Mouse (Mus musculus) stomach, embryonic 15.5 days (tissue): ENCODE data around the gene Krt77. TPM values are rescaled to one million over a fixed set of nuclear protein-coding genes. Genes with fewer than 3 reads are reported as not detected.

ENCODE experiments used
- ATAC-seq: fragments of 200-750 bp; cut with Nextera tagmentation; 2 replicates; pipeline ENCODE4 v1.8.0; 2017; ENCODE audit warnings: low read depth, moderate number of reproducible peaks, moderate TSS enrichment; ENCODE audit not compliant: insufficient read depth, low FRiP score
- H3K27ac ChIP-seq: fragments of 300-500 bp; sonication (generic); 2 replicates; pipeline ENCODE4 v1.5.1; 2015; ENCODE audit warnings: mild to moderate bottlenecking, inconsistent platforms
- H3K27me3 ChIP-seq: fragments of 300-500 bp; sonication (generic); replicated peaks from 2 replicates; pipeline ENCODE4 v1.6.1; 2015; ENCODE audit warnings: inconsistent platforms
- H3K36me3 ChIP-seq: fragments of 300-500 bp; sonication (generic); 2 replicates; pipeline ENCODE4 v1.6.1; 2015; ENCODE audit warnings: inconsistent platforms
- H3K4me1 ChIP-seq: fragments of 300-500 bp; sonication (generic); 2 replicates; pipeline ENCODE4 v1.6.1; 2015; ENCODE audit warnings: inconsistent platforms
- H3K4me2 ChIP-seq: fragments of 300-500 bp; sonication (generic); 2 replicates; pipeline ENCODE4 v1.6.1; 2015; ENCODE audit warnings: mild to moderate bottlenecking, inconsistent platforms
- H3K4me3 ChIP-seq: fragments of 300-500 bp; sonication (generic); replicated peaks from 2 replicates; pipeline ENCODE4 v1.5.1; 2015; ENCODE audit warnings: inconsistent platforms
- H3K9ac ChIP-seq: fragments of 300-500 bp; sonication (generic); 2 replicates; pipeline ENCODE4 v1.6.1; 2015; ENCODE audit warnings: inconsistent platforms
- H3K9me3 ChIP-seq: fragments of 300-500 bp; sonication (generic); 2 replicates; pipeline ENCODE4 v1.6.1; 2016; ENCODE audit warnings: inconsistent platforms
- WGBS: fragments of 180-500 bp; shearing (Covaris S2); methylation state at CpG from one replicate; pipeline ENCODE4 v1.1.7; 2015; 5-methylcytosine and 5-hydroxymethylcytosine counted together
- microRNA-seq: library from miRNA; unstranded; fragments of <30 nt; microRNA quantifications from one replicate; pipeline ENCODE4, GENCODE M21; 2016
- polyA plus RNA-seq: library from polyadenylated mRNA; unstranded; fragments of >200 nt; fragmentation: Nextera tagmentation; extraction: Ambion mirVana; gene quantifications from 2 replicates; pipeline ENCODE4 v1.2.1, GENCODE M21; 2015

The Krt77 gene
- polyA plus RNA-seq, 1 experiment from 2014 or later, result 0.06 TPM

DNA sequence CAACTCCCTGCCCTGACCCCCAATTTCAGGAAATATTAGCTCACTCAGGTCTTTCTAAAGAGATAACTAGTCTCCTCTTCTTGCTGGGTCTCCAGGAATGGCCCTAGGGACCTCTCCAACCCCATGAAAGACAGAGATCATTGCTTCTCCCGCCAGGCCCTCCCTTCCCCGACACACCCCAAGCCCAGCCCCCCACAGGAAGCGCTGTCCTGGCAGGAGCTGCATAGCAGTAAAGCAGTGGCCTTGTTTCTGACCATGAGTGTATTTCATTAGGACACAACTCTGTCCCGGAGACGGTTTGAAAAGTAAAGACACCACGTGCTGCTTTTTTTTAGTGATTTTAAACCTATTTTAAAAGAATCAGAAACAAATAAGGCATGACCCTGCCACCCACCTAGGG is 36.4 kb downstream of the Krt77 start:
- Histone ChIP-seq H3K9ac (no peak overlapping the region), H3K4me3 (no peak overlapping the region), H3K36me3 (no peaks in the 10 kb centered on the region), H3K9me3 (no peaks in the 10 kb centered on the region), H3K4me2 (no peak overlapping the region), H3K27me3 (no peaks in the 10 kb centered on the region), H3K27ac (no peak overlapping the region), H3K4me1 (no peaks in the 10 kb centered on the region)
- ATAC-seq, result no peak
- 29% methylated on average over 6 of the region's 6 CpGs for WGBS

DNA sequence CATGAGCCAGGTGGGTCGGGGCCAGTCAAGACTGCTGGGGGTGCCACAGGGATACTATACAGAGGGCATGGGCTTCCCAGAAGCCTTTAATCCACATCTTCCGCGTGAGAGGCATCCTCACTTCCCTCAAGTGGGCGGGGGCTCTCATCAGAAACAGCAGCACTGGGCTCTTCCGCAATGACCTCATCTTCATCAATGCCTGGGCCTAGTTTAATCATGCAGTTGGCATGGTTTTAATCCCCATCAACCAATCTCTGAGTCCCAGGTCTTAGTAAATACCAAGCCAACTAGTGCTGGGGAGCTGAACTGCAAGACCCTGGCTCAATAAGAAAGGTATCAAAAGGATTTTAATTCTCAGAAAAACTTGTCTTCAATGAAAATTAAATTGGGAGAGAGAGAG is 40.1 kb downstream of the Krt77 start:
- H3K36me3 ChIP-seq, result no peaks in the 10 kb centered on the region

DNA sequence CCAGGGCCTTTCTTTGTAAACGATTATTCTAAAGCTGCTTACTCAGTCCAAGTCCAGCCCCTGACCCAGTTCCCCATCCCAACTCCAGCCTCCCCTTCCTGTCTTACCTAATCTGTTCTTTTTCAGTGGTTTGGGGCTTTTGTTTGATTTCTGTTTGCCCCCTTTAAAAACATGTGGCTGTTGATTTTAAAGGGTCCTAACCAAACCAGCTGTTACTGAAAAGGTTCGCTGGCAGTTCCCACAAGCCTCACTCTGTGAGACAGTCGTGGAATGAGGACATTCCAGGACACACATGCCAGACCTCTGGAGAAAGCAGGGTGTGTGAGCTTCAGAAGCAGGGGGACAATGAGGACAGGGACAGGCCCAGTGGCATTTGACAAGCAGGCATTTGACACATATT is 47.7 kb downstream of the Krt77 start:
- Histone ChIP-seq H3K27me3 (no peaks in the 10 kb centered on the region), H3K4me3 (no peak overlapping the region), H3K36me3 (no peaks in the 10 kb centered on the region), H3K9ac (no peak overlapping the region), H3K9me3 (no peaks in the 10 kb centered on the region), H3K27ac (no peak overlapping the region), H3K4me2 (no peak overlapping the region), H3K4me1 (no peaks in the 10 kb centered on the region)
- no peak for ATAC-seq
- WGBS, result 20% methylated on average over 3 of the region's 3 CpGs

More for the DNA sequence above, 40.1 kb downstream of the Krt77 start:
- no peak overlapping the region for H3K9ac ChIP-seq
- 77% methylated on average over 5 of the region's 5 CpGs for WGBS
- no peak overlapping the region for H3K27ac ChIP-seq
- H3K27me3 ChIP-seq, result no peaks in the 10 kb centered on the region
- no peak for ATAC-seq
- no peaks in the 10 kb centered on the region for H3K9me3 ChIP-seq
- no peaks in the 10 kb centered on the region for H3K4me1 ChIP-seq
- H3K4me2 ChIP-seq, result no peak overlapping the region
- no peak overlapping the region for H3K4me3 ChIP-seq

- H3K4me3 ChIP-seq, result no peak within 1 kb of the TSS
- no peak for ATAC-seq
- no peak within 1 kb of the TSS for H3K9ac ChIP-seq
- H3K9me3 ChIP-seq, result no peaks in the 10 kb centered on the region
- no peak within 1 kb of the TSS for H3K4me2 ChIP-seq
- H3K27ac ChIP-seq, result no peak within 1 kb of the TSS
- WGBS, result 70% methylated on average over 16 of the region's 16 CpGs
- H3K27me3 ChIP-seq, result no peaks in the 10 kb centered on the region
- H3K36me3 ChIP-seq, result no peaks in the 10 kb centered on the region
- no peaks in the 10 kb centered on the region for H3K4me1 ChIP-seq
Measured at GRCm38 (mm10) chr15:101817875-101818274, 51.6 kb downstream of the Krt77 start, which contains the start of gene Krt2. Gene Krt2, minus strand, starts transcription at chr15:101818169.

Small RNA genes lying within 50 kb of the gene (microRNA-seq; reads per million reads assigned to microRNA genes)
- gene Gm44356, result not detected

Other genes starting within 250 kb of the Krt77 start
- not detected in 2 replicates for gene Gm5414, start 241.5 kb downstream of the Krt77 start, polyA plus RNA-seq
- 0.08 TPM in 1 of 2 replicates, not detected in the other for gene Gm5478, start 222.3 kb downstream of the Krt77 start, polyA plus RNA-seq
- 1.4 and 3.4 TPM in 2 replicates for gene Krt6b, start 189.4 kb downstream of the Krt77 start, polyA plus RNA-seq
- 90.3 and 179 TPM in 2 replicates for gene Krt6a, start 175.4 kb downstream of the Krt77 start, polyA plus RNA-seq
- 187 and 301 TPM in 2 replicates for gene Krt5, start 156.8 kb downstream of the Krt77 start, polyA plus RNA-seq
- not detected in 2 replicates for gene Krt71, start 126.6 kb downstream of the Krt77 start, polyA plus RNA-seq
- not detected in 2 replicates for gene Krt72, start 83.2 kb downstream of the Krt77 start, polyA plus RNA-seq
- not detected in 2 replicates for gene Krt73, start 67.4 kb downstream of the Krt77 start, polyA plus RNA-seq
- not detected in 2 replicates for gene Krt2, start 51.5 kb downstream of the Krt77 start, polyA plus RNA-seq
- 1.8 and 2.7 TPM in 2 replicates for gene Krt1, start 18.9 kb downstream of the Krt77 start, polyA plus RNA-seq
- gene Krt76, start 23.2 kb upstream of the Krt77 start, polyA plus RNA-seq, result not detected in 2 replicates
- gene Krt4, start 55.0 kb upstream of the Krt77 start, polyA plus RNA-seq, result 390 and 937 TPM in 2 replicates
- gene Krt79, start 70.6 kb upstream of the Krt77 start, polyA plus RNA-seq, result 1.2 and 1.6 TPM in 2 replicates
- gene Krt78, start 84.6 kb upstream of the Krt77 start, polyA plus RNA-seq, result 2.3 and 5.7 TPM in 2 replicates
- gene Krt8, start 134.8 kb upstream of the Krt77 start, polyA plus RNA-seq, result 916 and 929 TPM in 2 replicates
- 448 and 512 TPM in 2 replicates for gene Krt18, start 158.5 kb upstream of the Krt77 start, polyA plus RNA-seq
- gene Eif4b, start 204.1 kb upstream of the Krt77 start, polyA plus RNA-seq, result 107 and 116 TPM in 2 replicates
- gene Tns2, start 230.7 kb upstream of the Krt77 start, polyA plus RNA-seq, result 34.6 and 34.7 TPM in 2 replicates